Mouse (Mus musculus) gastrocnemius, postnatal 14 days (tissue): ENCODE data around the gene Fbxw11. TPM values are rescaled to one million over a fixed set of nuclear protein-coding genes. Genes with fewer than 3 reads are reported as not detected.
"Not testable (repeated sequence)": the region's sequence is repeated elsewhere in the genome, so short reads cannot be mapped to it uniquely, and the experiment has no call there.

Source experiments
- DNase-seq: peaks from one replicate; pipeline ENCODE4 v3.0.0; 2021; ENCODE audit warnings: mixed read lengths
- intact Hi-C: fragments of 180-260 bp; cut with DNase I; formaldehyde crosslinking; loops from one replicate; pipeline ENCODE4 v1.15.1; 2025; ENCODE audit warnings: low total_unique reads
- total RNA-seq, 2 experiments: library from RNA; stranded (reverse); gene quantifications; 2 replicates each; pipeline ENCODE4 v1.2.3; 2021

Fbxw11 gene
- total RNA-seq, 2 experiments from 2014 or later, result 53.3 to 53.6 TPM

DNA sequence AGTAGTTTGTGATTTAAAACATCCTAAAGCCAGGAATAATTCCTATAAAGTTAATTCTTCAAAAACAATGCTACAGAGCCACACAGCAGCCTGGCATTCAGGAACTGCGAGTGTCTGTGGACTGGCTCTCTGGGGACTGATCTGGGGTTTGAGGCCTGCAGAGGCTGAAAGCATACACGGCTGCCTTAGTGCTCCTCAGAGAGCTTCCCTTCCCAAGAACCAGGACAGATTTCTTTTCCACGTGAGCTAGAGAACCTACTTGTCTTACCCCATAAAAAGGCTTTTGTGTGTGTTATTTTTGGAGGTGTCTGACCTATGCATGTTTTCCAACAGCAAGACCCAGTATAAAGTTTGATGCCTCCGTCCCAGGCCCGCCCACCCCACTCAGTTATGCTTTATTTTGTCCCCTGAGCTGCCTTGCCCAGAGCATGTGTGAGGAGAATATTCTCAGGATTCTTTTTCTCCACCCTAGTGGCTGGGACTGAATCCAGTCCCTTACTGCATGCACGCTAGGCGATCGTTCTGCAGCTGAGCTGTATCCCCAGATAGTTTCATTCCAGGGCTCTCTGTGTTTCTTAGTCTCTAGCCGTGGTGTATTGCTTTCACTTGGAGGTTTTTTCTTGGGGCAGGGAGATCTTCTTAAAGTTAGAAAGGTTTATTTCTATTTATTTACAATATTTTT, 51.9 kb downstream of the Fbxw11 start:
- intact Hi-C loops, DNase-seq: not testable (repeated sequence)

DNA sequence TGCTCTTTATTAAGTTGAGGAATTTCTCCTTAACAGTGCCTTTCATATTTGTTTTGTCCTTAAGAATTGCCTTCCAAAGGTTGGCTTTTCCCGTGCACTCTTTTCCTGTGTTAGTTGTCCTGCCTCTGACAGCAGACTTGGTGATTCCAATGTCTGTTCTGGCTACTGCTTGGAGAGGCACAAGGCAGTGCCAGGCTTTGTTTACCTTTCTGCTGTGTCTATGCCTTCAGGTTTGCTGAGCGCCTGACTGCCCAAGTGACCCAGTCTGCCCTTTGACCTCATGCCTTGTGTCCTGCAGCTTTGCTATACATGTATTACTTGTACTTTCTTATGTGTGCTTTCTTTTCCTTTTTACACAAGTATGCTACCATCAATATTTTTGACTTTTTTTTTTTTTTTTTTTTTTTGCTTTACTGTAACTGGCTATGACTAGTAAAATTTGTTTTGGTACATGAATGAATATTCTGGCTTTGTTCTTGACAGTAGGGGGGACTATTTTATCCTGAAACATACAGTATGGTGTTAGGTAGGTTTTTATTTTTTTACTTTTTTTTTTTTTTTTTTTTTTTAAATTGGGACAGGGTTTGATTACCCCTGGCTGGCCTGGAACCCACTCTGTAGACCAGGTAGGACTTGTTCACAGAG, 54.0 kb downstream of the Fbxw11 start:
- no peak for DNase-seq
- intact Hi-C loops, result no loop called here

DNA sequence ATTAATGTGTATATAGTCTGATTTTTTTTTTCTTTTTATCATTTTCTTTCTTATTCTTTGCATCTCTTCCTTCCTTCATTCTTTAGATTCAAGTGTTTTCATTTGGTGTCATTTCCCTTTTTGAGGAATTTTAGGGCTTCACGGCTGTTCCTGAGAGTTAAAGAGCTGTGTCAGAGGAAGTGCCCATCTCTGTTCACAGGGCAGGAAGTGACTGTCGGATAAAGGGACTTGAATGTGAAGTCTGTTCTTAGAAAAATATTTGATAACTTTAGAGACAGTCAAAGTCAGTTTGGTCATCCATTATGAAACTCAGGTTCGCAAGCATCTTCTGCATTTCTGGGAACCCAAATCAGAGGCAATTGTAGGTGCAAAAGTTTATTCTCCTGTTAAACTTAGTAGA, 55.2 kb downstream of the Fbxw11 start:
- intact Hi-C loops, result no loop called here
- DNase-seq, result no peak

DNA sequence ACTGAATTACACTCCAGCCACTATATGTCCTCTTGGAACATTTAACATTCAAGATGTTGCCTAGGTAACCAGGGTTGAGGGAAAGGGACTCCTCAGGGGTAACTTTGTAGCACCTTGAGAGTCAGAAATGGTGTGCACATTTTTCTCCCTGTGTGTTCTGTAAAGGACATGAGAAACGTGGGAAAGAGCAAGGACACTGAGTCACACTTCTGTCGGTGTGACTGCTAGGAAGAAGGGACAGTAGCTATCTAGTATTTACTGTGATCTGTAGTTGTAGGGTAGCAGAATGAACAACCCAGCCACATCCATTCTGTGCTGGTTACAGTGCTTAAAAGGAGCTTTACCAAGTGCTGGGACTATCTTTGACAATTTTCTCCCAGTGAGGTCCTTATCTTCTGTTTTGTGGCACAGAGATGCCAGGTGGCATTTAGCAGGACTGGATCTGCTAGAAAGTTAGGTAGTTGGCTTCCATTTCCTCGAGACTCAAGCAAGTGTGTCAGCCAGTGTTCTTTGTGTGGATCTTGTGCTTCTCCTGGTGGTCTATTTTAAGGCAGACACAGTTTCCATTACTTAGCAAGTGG, 57.5 kb downstream of the Fbxw11 start:
- intact Hi-C loops, result no loop called here
- DNase-seq, result no peak

DNA sequence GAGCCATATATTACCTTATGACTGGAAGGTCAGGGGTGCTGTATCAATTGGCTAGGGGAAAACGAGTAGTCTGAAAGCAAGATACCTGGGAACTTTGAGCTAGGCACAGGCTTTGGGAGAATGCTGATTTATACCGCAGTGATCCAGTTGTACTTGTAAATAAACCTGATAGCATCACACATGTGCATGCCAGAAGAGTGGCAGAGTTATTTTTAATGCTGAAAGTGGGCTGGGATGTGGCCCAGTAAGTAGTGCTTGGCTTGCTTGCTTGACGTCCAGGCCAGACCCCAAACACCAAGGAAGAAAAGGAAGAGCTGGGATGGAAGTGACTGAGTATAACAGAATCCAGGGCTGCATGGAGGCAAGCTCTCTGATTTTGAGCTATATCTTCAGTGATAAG, 59.0 kb downstream of the Fbxw11 start:
- DNase-seq, result no peak
- intact Hi-C loops, result no loop called here

DNA sequence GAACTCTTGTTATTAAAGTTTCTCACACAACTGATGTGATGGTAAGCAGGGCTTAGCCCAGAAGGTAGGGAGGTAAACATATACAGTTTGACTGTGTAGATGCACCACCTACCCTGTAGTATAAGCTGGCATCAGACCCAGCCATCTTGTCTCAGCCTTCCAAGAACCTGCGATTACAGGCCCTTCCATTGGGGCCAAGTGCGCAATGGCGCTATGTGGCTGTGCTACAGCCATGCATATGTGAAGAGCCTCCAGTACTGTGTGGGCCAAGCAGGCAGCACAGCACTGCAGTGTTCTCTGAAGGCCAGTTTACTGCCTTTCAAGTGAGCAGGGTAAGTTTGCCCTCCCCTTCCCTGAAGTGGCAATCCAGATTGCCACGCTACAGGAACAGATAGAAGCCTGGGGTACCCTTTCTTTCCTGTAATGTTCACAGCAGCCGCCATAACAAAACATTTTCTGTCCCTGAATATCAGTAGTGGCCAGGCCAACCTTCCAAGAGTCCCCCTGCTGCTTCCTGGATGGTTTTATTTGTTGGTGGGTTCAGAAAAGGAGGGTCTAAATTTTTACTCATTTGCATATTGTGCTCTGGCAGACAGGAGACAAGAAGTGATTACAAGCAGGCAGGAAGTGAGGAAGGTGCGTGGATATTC, 61.8 kb downstream of the Fbxw11 start:
- no peak for DNase-seq
- intact Hi-C loops, result no loop called here

DNA sequence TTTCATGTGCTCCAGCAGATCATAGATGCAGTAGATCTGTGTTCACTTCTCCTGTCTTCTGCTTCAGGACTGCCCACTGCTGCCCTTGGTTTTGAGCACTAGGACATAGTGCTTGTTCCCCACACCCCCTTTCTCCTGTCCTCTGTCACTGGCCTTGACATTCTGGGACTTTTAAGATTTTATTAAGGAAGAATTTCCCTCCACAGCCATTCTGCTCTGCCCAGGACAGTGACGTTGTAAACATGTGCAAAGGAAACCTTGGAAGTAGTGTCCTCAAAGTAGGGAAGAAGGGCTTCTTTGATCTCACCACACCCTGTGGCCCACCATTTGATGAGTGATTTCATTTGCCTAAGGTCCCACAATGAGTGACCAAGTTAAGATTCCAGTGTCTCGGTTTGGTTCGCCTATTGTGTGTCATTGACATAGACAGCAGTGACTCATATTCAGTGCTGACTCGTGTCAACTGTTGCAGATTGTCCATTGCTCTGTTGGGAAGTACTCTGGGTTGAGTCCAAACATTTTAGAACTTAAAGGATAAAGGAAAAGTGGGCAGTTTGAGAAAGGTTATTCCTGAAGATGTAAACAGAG, 64.0 kb downstream of the Fbxw11 start:
- DNase-seq, result no peak
- intact Hi-C loops, result loop anchor here (5.0 kb wide), 1 partner anchor 79 kb away; no protein-coding TSS in a partner anchor

DNA sequence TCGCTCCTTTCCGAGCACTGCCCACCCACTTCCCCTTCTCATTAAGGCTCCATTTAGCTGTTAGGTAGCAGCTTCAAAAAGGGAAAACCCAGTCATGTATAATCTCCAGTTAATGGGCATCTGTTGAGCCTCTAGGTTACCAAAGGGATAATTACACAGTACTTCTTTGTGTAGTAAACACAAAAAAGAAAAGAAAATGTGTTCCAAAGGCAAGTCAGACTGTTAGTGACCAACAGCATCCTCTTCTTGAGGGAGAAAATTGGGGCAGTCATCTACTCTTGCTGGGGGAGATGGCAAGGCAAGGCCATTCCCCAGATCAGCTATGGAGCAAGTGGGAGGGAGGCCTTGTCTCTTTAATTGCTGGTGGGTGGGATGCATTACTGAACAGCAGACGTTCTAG, 65.0 kb downstream of the Fbxw11 start:
- intact Hi-C loops, result loop anchor here (5.0 kb wide), 1 partner anchor 80 kb away; no protein-coding TSS in a partner anchor
- no peak for DNase-seq

DNA sequence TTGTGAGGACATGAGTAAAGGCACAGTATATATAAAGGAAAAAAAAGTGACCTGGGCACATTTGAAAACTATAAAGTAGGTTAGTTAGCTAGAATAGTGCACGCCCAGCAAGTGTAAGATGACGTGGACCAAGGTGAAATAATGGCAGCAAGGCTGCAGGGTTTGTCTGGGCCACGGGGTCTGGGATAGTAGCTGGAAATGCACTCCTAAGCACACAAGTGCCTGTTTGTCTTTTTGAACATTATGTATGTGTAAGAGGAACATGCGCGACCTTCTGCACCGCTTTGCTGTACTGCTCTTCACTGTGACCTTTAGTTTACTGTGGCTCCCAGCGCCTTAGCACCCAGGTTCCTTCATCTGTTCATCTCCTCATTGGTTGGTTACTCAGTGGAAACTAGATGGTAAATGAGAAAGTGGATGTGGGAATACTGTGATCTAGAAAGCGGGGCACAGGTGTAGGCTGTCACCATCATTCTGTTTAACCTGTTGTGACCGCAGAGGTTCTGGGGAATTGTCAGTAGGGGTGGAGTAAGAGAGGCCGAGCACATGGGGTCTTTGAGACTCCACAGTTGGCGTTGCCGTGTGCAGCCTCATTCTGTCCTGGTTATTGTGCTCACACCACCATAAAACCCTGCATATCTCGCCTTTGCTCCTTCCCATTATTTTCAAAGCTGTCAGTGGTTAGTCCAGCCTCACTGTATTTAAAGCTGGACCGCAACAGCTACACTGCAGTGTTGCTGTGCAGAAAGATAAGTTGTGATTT, 66.4 kb downstream of the Fbxw11 start:
- intact Hi-C loops, result loop anchor here (5.0 kb wide), 1 partner anchor 82 kb away; no protein-coding TSS in a partner anchor
- DNase-seq, result no peak

DNA sequence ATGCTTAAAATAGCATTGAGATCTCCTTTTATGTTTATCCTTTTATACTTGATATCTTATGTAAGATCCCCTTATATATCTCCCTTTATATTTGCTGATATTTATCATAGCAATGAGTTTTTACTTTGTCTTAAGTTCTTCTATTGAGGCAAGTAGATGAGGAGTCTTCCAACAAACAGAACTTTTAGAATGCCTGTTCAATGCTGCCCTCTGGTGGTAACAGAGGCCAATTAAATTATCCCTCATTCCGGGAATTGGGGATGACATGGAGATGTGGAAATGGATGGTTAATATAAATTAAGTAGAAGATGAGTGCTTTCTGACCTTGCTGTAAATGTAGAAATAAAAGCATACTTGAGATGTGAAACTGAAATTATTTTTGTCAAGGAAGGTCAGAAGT, 67.0 kb downstream of the Fbxw11 start:
- intact Hi-C loops, result loop anchor here (5.0 kb wide), 1 partner anchor 82 kb away; no protein-coding TSS in a partner anchor
- DNase-seq, result no peak

DNA sequence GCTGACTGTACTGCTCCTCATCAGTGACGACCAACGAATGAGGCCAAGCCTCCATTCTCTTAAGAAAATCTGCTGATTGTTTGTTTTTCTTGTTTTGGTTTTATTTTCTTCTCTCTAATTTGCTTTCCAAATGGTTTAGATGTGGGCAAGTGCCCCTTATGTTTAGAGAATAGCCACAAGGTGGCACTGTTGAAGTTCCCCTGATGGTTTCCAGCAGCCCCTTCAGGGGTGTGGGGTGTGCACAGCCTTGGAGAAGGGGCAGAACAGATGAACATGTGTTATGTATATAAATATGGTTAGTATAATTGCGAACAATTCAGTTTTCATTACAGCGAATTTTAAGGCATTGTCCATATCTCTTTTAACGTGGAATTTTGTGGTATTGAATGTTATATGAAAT, 71.7 kb downstream of the Fbxw11 start:
- intact Hi-C loops, result no loop called here
- no peak for DNase-seq

DNA sequence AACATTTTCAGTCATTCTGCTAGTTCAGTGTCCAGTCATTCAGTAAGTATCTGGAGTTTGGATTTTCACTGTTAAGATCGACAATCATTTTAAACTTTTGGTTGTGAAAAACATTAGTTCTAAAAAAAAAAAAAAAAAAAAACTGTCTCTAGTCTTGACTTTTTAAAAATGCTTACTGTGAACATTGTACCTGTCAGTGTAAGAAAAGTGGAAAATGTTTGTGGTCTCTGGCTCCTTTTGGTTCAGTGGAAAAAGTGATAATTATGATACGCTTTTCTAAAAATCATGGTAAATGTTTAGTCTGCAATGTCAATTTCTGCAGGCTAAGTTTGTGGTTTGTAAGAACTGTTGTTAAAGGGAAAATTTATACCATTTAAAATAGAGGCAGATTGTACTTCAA, 72.4 kb downstream of the Fbxw11 start:
- DNase-seq, result no peak
- intact Hi-C loops, result no loop called here

DNA sequence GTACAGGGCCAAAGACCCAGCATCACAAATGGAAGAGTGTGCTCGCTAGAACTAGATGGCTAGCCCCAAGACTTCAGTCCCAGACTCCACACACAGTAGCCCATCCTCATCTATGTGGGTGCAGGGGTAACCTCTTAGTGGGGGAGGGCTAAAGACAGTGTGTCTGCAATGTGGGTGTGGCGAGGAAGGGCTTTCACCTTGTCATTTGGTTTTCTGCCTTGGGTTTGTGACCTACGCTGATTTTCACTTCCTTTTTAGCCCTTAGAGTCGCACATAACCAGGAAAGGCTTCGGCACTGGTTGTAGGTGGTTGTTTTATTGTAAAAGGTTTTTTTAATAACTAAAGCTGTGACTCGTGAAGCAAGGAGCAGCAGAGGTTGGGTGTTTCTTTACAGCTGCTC, 73.0 kb downstream of the Fbxw11 start:
- no peak for DNase-seq
- intact Hi-C loops, result no loop called here

DNA sequence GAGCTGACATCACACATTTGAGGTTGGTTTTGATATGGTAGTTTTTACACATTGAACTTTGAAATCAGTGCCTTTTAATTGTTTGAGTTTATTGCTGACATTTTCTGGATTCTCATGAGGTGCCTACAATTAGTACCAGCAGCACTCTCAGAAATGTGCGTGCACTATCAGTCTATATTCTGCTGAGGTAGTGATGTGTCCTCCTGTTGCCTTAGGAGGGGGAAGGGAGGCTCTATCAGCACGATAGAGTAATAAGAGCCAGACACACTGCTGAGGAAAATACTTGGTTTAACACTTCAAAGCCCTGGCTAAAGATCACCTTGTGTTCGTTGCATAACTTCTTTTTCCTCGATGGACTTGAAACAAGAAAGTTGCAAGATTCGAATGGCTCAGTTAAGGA, 73.4 kb downstream of the Fbxw11 start:
- DNase-seq, result no peak
- intact Hi-C loops, result no loop called here

DNA sequence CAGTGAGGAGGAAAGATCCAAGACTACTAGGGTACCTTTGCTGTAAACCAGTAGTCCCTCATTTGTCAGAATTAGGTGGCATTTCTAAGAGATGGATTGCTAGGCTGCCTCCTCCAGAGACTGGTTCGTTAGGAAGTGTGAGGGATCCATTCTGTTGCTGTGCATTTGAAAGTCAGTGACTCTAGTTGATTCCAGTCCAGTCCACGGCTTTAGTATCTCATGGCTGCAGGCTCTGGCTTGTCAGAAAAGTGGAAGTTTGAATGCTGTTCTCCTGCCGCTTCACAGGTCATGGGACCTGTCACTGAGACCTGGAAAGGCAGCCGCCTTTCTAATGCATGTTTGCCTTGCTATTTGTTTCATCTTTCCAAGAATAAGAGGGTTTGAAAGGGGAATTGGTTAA, 74.4 kb downstream of the Fbxw11 start:
- DNase-seq, result no peak
- intact Hi-C loops, result no loop called here

DNA sequence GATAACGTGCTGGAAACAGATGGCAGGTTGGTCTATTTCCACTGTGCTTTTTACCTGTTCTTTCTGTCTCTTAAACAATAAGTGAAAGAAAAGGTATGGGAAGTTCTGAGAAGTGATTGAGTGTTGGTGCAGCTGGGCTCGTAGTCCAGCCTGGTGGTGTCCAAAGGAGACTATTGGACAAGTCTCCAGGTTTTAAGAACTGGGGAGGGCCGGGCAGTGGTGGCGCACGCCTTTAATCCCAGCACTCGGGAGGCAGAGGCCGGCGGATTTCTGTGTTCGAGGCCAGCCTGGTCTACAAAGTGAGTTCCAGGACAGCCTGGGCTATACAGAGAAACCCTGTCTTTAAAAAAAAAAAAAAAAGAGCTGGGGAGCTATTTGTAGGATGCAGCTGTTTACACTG, 75.2 kb downstream of the Fbxw11 start:
- DNase-seq, intact Hi-C loops: not testable (repeated sequence)

DNA sequence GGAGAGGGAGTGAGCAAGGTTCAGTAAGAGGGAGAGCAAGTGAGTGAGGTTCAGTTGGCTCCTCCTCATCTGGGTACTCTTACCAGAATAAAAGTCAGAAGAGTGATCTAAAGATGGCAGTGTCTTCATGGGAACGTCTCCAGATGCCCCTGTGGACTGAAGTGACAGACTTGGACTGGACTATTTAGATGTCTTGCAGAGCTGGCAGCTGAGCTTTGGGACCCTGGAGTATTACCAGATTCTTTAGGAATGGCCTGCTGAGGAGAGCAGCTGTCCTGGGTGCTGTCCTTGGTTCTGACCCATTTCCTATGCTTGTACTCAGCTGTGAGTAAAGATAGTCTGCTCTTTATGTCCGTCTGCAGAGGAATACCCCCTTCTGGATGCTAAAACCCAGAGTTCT, 75.8 kb downstream of the Fbxw11 start:
- DNase-seq, result peak; percentile 39
- intact Hi-C loops, result no loop called here

DNA sequence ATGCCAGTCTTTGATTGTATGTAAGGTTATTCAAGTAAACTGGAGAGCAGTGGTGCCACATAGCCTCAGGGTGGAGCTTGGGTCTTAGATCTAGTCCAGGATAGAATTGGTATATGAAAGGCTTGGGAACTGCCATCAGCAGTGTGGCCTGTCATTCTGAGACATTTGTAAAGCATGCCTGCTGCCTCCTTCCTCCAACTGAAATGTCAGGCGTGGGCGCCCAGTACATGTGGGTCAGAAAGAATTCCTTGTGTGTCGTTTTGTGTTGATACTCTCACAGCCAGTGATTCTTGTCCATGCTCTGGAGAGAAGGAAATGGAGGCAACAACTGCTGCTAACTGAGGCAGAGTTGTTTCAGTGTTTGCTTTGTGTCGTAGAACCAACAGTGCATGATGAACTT, 76.5 kb downstream of the Fbxw11 start:
- intact Hi-C loops, result no loop called here
- DNase-seq, result no peak

DNA sequence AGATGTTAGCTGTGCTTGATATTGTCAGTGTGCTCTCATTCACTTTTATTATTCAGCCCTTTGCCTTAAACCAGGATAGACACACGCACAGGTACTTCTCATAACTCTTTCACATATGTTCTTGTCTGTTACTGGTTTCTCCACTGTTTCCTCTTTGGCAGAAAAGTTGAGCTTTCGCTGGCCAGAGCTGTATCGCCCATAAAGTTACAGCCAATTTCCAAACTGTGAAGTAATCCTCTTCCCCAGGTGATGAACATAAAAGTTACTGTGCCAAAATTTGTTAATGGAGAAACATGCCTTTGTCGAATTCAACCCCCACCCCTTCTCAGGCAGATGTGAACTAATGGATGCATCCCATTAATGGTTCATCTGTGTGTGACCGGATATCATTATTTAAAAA, 80.1 kb downstream of the Fbxw11 start:
- intact Hi-C loops, result no loop called here
- DNase-seq, result no peak
